Mouse (Mus musculus): ENCODE measurements at regions not wholly inside any gene's neighbourhood (a gene's known extent, or its start where the extent isn't known, plus 50 kb on each side); places are given as distances from the start of the nearest gene placed in this dataset.

- WGBS (ENCODE audit: insufficient replicate concordance): 59% methylated on average over 2 of the region's 2 CpGs
- no peak overlapping the region for H3K27ac ChIP-seq (replicated peaks)
- no peaks in the 10 kb centered on the region for H3K9me3 ChIP-seq (replicated peaks)
- H3K9ac ChIP-seq: no peak overlapping the region
- peaks cover 58% of the 10 kb centered on the region for H3K27me3 ChIP-seq
- H3K36me3 ChIP-seq (replicated peaks): no peaks in the 10 kb centered on the region
- no peak for ATAC-seq (ENCODE audit: insufficient read depth)
- no peak overlapping the region for H3K4me2 ChIP-seq
- peaks cover 5% of the 10 kb centered on the region; the same call in 1 of the 2 replicates for H3K4me1 ChIP-seq (replicated peaks)
- no peak overlapping the region for H3K4me3 ChIP-seq (replicated peaks)
These were observed 89.0 kb downstream of the 2410131K14Rik start for GRCm38 (mm10) chr5:118334054-118334453.

GRCm38 (mm10) chr5:118338186-118338585 is 93.2 kb downstream of the 2410131K14Rik start:
- Histone ChIP-seq H3K36me3 (replicated peaks) (no peaks in the 10 kb centered on the region), H3K27me3 (peaks cover 17% of the 10 kb centered on the region), H3K27ac (replicated peaks) (no peak overlapping the region), H3K9ac (no peak overlapping the region), H3K9me3 (replicated peaks) (no peaks in the 10 kb centered on the region), H3K4me2 (no peak overlapping the region), H3K4me1 (replicated peaks) (no peaks in the 10 kb centered on the region), H3K4me3 (replicated peaks) (no peak overlapping the region)
- 68% methylated on average over 8 of the region's 8 CpGs for WGBS (ENCODE audit: insufficient replicate concordance)
- no peak for ATAC-seq (ENCODE audit: insufficient read depth)

GRCm38 (mm10) chr5:118339676-118340661 is 94.9 kb downstream of the 2410131K14Rik start:
- Histone ChIP-seq H3K4me3 (replicated peaks) (no peak overlapping the region), H3K9ac (no peak overlapping the region), H3K9me3 (replicated peaks) (no peaks in the 10 kb centered on the region), H3K27me3 (peaks cover 5% of the 10 kb centered on the region; the same call in 1 of the 2 replicates), H3K27ac (replicated peaks) (no peak overlapping the region), H3K36me3 (replicated peaks) (no peaks in the 10 kb centered on the region), H3K4me2 (no peak overlapping the region), H3K4me1 (replicated peaks) (no peaks in the 10 kb centered on the region)
- ATAC-seq (ENCODE audit: insufficient read depth): no peak
- 56% methylated on average over 22 of the region's 22 CpGs for WGBS (ENCODE audit: insufficient replicate concordance)

DNA sequence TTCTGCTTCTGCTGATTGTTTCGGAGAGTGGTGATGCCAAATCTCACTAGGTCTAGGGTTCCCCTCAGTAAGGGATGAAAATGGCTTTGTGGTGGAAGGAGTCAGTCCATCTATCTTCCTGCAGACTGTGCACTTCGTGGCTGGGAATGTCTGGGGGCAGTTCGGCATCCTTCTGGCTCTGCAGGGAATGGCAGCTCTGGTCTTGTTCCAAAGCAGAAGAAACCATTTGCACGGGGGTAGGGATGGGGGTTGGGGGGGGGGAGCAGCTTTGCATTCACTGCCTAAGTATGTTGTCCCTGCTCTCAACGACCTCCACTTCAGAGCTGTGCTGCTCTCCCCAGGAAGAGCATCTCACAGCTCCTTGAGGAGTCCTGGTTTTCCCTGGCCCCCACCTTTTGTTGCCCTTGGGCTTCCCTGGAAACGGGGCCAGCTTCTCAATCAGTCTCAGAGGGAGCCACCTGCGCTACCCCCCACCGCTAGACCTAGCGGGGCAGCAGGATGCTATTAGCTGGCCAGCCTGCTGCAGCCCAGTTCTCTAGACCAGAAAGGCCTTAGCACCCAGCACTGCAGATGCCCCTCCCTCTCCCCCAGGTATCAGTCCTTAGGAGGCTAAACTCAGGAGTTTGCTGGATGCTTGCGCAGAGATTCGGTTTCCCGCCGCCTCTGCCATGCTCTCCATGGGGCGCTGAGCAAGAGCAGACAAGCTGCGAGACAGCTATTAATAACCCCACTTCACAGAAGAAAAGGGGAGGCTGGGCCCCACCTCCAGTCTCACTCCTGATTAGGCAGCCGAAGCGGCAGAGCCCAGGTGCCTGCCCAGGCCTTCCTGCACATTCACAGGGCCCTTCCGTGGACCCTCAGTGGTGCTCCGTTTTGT is 98.7 kb downstream of the 2410131K14Rik start:
- H3K27ac ChIP-seq (replicated peaks): no peak overlapping the region
- 29% methylated on average over 19 of the region's 19 CpGs for WGBS (ENCODE audit: insufficient replicate concordance)
- no peaks in the 10 kb centered on the region for H3K9me3 ChIP-seq (replicated peaks)
- peaks cover 5% of the 10 kb centered on the region; the same call in 1 of the 2 replicates for H3K27me3 ChIP-seq
- H3K4me1 ChIP-seq (replicated peaks): no peaks in the 10 kb centered on the region
- H3K36me3 ChIP-seq (replicated peaks): no peaks in the 10 kb centered on the region
- no peak for ATAC-seq (ENCODE audit: insufficient read depth)
- no peak overlapping the region for H3K9ac ChIP-seq
- no peak overlapping the region for H3K4me3 ChIP-seq (replicated peaks)
- H3K4me2 ChIP-seq: no peak overlapping the region

DNA sequence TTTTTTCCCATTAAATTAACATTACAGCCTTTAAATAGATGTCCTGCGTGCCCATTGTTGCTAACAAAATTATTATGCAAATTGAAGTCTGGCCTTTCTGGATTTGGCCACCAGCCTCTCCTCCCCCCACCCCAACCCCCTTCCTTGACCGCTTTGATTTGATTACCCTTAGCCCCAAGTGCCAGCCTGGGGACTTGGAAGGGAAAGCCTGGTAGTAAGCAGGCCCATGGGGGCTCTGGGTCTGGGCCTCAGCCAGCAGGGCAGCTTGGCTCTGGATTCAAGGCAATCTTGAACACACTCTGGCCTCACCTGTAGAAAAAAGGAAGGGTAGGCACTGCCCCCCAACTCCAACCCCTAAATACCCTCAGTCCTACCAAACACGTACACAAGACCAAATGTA is 100.2 kb downstream of the 2410131K14Rik start:
- Histone ChIP-seq H3K27me3 (peaks cover 5% of the 10 kb centered on the region; the same call in 1 of the 2 replicates), H3K4me1 (replicated peaks) (no peaks in the 10 kb centered on the region), H3K4me3 (replicated peaks) (no peak overlapping the region), H3K27ac (replicated peaks) (no peak overlapping the region), H3K9ac (no peak overlapping the region), H3K4me2 (no peak overlapping the region), H3K9me3 (replicated peaks) (no peaks in the 10 kb centered on the region), H3K36me3 (replicated peaks) (no peaks in the 10 kb centered on the region)
- 58% methylated on average over 3 of the region's 3 CpGs for WGBS (ENCODE audit: insufficient replicate concordance)
- no peak for ATAC-seq (ENCODE audit: insufficient read depth)

- WGBS (ENCODE audit: insufficient replicate concordance): 74% methylated on average over 3 of the region's 3 CpGs
These were observed 104.0 kb downstream of the 2410131K14Rik start for GRCm38 (mm10) chr5:118349057-118349456.

GRCm38 (mm10) chr5:118351301-118351700 is 106.3 kb downstream of the 2410131K14Rik start:
- H3K9me3 ChIP-seq (replicated peaks): no peaks in the 10 kb centered on the region
- H3K4me3 ChIP-seq (replicated peaks): no peak overlapping the region
- 29% methylated on average over 1 of the region's 1 CpGs for WGBS (ENCODE audit: insufficient replicate concordance)
- no peak overlapping the region for H3K27ac ChIP-seq (replicated peaks)
- ATAC-seq (ENCODE audit: insufficient read depth): no peak
- no peaks in the 10 kb centered on the region for H3K36me3 ChIP-seq (replicated peaks)
- H3K9ac ChIP-seq: no peak overlapping the region
- H3K4me1 ChIP-seq (replicated peaks): 0 out of 2 replicates have a peak, but pooled peaks cover 2% of the 10 kb centered on the region
- no peak overlapping the region for H3K4me2 ChIP-seq
- no peaks in the 10 kb centered on the region for H3K27me3 ChIP-seq

More at GRCm38 (mm10) chr5:118349057-118349456, 104.0 kb downstream of the 2410131K14Rik start:
- Histone ChIP-seq H3K27ac (replicated peaks) (no peak overlapping the region), H3K4me2 (no peak overlapping the region), H3K27me3 (0 out of 2 replicates have a peak, but pooled peaks cover 1% of the 10 kb centered on the region), H3K9me3 (replicated peaks) (no peaks in the 10 kb centered on the region), H3K9ac (no peak overlapping the region), H3K4me3 (replicated peaks) (no peak overlapping the region), H3K36me3 (replicated peaks) (no peaks in the 10 kb centered on the region), H3K4me1 (replicated peaks) (0 out of 2 replicates have a peak, but pooled peaks cover 2% of the 10 kb centered on the region)
- ATAC-seq (ENCODE audit: insufficient read depth): no peak

DNA sequence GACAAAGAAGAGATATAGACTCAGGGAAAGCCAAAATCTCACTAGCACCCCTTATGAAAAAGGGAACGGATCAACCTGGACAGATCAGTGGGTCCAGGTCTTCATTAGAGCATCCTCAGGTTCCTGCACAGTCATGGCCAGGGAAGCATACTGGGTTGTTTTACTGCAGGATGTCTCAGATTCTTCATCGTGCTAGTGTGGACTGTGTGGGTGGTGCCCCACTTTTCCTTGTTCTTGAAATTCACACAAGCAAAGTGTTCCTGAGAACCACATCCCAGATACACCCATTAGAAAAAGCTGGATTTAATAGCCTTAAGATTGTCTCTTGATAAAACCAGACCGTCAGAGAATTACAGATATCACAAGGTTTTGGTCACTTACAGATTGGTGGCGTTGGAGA is 107.1 kb downstream of the 2410131K14Rik start:
- Histone ChIP-seq H3K27ac (replicated peaks) (no peak overlapping the region), H3K36me3 (replicated peaks) (no peaks in the 10 kb centered on the region), H3K4me1 (replicated peaks) (0 out of 2 replicates have a peak, but pooled peaks cover 2% of the 10 kb centered on the region), H3K4me3 (replicated peaks) (no peak overlapping the region), H3K9ac (no peak overlapping the region), H3K4me2 (no peak overlapping the region), H3K9me3 (replicated peaks) (no peaks in the 10 kb centered on the region), H3K27me3 (0 out of 2 replicates have a peak, but pooled peaks cover under 1% of the 10 kb centered on the region)
- ATAC-seq (ENCODE audit: insufficient read depth): no peak
- WGBS (ENCODE audit: insufficient replicate concordance): 69% methylated on average over 4 of the region's 4 CpGs

DNA sequence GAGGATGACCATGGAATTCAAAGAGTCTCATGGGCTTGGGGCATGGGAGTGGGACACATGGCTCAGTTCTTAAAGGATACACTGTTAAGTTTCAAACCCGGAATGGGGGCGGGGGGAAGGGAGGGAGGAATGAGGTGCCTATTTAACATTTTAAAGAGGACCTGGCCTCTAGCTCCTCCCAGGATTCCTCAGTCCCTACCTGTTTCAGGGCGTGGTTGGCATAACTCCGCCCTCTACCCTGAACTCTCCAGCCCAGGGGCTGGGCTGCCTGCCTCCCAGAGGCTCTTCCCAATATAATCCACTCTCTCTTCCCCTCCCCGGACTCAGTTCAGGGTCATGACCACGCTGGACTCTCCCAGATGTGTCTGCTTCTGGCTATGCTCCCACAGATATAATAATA is 108.0 kb downstream of the 2410131K14Rik start:
- Histone ChIP-seq H3K27ac (replicated peaks) (no peak overlapping the region), H3K4me1 (replicated peaks) (0 out of 2 replicates have a peak, but pooled peaks cover 2% of the 10 kb centered on the region), H3K27me3 (0 out of 2 replicates have a peak, but pooled peaks cover 4% of the 10 kb centered on the region), H3K9me3 (replicated peaks) (no peaks in the 10 kb centered on the region), H3K4me2 (no peak overlapping the region), H3K4me3 (replicated peaks) (no peak overlapping the region), H3K36me3 (replicated peaks) (no peaks in the 10 kb centered on the region), H3K9ac (no peak overlapping the region)
- ATAC-seq (ENCODE audit: insufficient read depth): no peak
- 59% methylated on average over 6 of the region's 6 CpGs for WGBS (ENCODE audit: insufficient replicate concordance)

GRCm38 (mm10) chr5:118353689-118354088 is 108.7 kb downstream of the 2410131K14Rik start:
- no peak for ATAC-seq (ENCODE audit: insufficient read depth)
- WGBS (ENCODE audit: insufficient replicate concordance): 28% methylated on average over 9 of the region's 9 CpGs
- H3K9me3 ChIP-seq (replicated peaks): no peaks in the 10 kb centered on the region

More at GRCm38 (mm10) chr5:118353689-118354088, 108.7 kb downstream of the 2410131K14Rik start:
- no peak overlapping the region for H3K9ac ChIP-seq
- H3K27ac ChIP-seq (replicated peaks): no peak overlapping the region
- H3K36me3 ChIP-seq (replicated peaks): no peaks in the 10 kb centered on the region
- peaks cover 10% of the 10 kb centered on the region; the same call in 1 of the 2 replicates for H3K27me3 ChIP-seq
- H3K4me2 ChIP-seq: no peak overlapping the region; the same call in 1 of the 2 replicates
- H3K4me1 ChIP-seq (replicated peaks): peaks cover 6% of the 10 kb centered on the region; the same call in 1 of the 2 replicates
- no peak overlapping the region for H3K4me3 ChIP-seq (replicated peaks)
